Mouse (Mus musculus): ENCODE measurements around the gene Rrp12.

GRCm38 (mm10) chr19:41938539-41938938 lies 42.6 kb upstream of the Rrp12 start:
- TF ChIP-seq EP300 (optimal IDR thresholded peaks at IDR 0.05), result no peak
- no peak for TF ChIP-seq CTCF (IDR thresholded peaks at IDR 0.05; ENCODE audit: low read depth)

All from stomach, postnatal 0 days (tissue).